Mouse (Mus musculus) kidney, adult 2 months (tissue): Measurements from ENCODE around the gene Gm9945. TPM values are rescaled to one million over a fixed set of nuclear protein-coding genes. Genes with fewer than 3 reads are reported as not detected.
A peak's percentile ranks its signal among the peaks of the same experiment; 100 is the strongest.

ENCODE experiments used
- DNase-seq: peaks from one replicate; pipeline ENCODE4 v3.0.0; 2021
- H3K27ac ChIP-seq: fragments of 200-500 bp; 2 replicates; pipeline ENCODE4 v1.5.1; 2012; ENCODE audit warnings: low read depth, low read length, control low read depth, inconsistent platforms; ENCODE audit not compliant: insufficient read depth
- H3K27me3 ChIP-seq: fragments of 200-500 bp; replicated peaks from 2 replicates; pipeline ENCODE4 v1.6.1; 2012; ENCODE audit warnings: mild to moderate bottlenecking, moderate library complexity, low read length, inconsistent platforms; ENCODE audit not compliant: control insufficient read depth, insufficient read depth
- H3K36me3 ChIP-seq: fragments of 200-500 bp; 2 replicates; pipeline ENCODE4 v1.6.1; 2012; ENCODE audit warnings: mild to moderate bottlenecking, moderate library complexity, low read length, inconsistent platforms; ENCODE audit not compliant: control insufficient read depth, insufficient read depth
- H3K4me1 ChIP-seq: fragments of 200-500 bp; 2 replicates; pipeline ENCODE4 v1.6.1; 2011; ENCODE audit warnings: low read length; ENCODE audit not compliant: control insufficient read depth, insufficient read depth
- H3K4me3 ChIP-seq: fragments of 200-500 bp; 2 replicates; pipeline ENCODE4 v1.5.1; 2011; ENCODE audit warnings: mild to moderate bottlenecking, low read depth, low read length, control low read depth; ENCODE audit not compliant: insufficient read depth
- CTCF ChIP-seq: fragments of 200-500 bp; conservative IDR thresholded peaks from 2 replicates; pipeline ENCODE4 v1.5.1; 2011; ENCODE audit warnings: low read depth, mild to moderate bottlenecking, control low read depth, low read length, moderate library complexity, mixed read lengths; ENCODE audit not compliant: insufficient read depth, insufficient read length
- POLR2A ChIP-seq: fragments of 200-500 bp; IDR thresholded peaks from one replicate; pipeline ENCODE4 v1.6.1; 2011; ENCODE audit warnings: low read depth, low read length, control low read depth
- WGBS: fragments of 180-500 bp; shearing (Covaris S2); methylation state at CpG from one replicate; pipeline ENCODE4 v1.1.7; 2018; 5-methylcytosine and 5-hydroxymethylcytosine counted together
- polyA plus RNA-seq: library from polyadenylated mRNA; depleted of rRNA; stranded (reverse); fragments of >200 nt; gene quantifications from 2 replicates; pipeline ENCODE4 v1.2.3, GENCODE M21; 2012; rRNA removed

The Gm9945 gene
- polyA plus RNA-seq = not detected in 2 replicates

DNA sequence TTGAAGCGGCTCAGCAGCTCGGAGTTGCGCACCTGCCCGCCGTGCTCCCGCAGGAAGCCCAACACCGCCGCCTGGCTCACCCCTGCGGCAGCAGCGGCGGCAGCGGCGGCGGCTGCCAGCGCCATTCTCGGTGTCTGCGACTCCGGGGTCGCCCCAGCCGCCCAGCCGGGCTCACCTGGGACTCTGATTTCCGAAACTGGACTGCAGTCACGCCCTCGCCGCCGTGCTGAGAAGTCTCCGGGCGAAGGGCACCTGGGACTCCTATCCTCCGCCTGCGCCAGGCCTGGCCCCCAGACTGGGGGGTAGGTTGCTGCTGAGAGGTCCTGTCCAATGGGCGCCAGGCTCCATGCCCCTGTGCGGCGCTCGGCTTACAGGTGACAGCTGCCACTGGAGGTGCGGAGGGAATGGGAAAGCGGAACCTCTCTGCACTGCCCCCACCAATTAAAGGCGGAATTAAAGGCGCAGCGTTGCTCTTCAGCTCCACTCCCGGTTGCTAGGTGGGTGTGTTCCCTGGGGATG lies at the start of gene Gm9945, which contains the start of gene Sowaha:
Gm9945 (plus strand) TSS at position 384 of the 519 bp plus-strand sequence.
Sowaha (minus strand) TSS at position 492 of the 519 bp plus-strand sequence.
- 2% methylated on average over 40 of the region's 40 CpGs for WGBS
- no peaks in the 10 kb centered on the region for H3K4me1 ChIP-seq
- no peaks in the 10 kb centered on the region for H3K36me3 ChIP-seq
- peak within 1 kb of the TSS; percentile 56 for H3K27ac ChIP-seq
- H3K27me3 ChIP-seq = peaks cover 3% of the 10 kb centered on the region; the same call in 1 of the 2 replicates
- H3K4me3 ChIP-seq = peak within 1 kb of the TSS; percentile 38
- TF ChIP-seq POLR2A = no peak
- TF ChIP-seq CTCF = 0 out of 2 replicates have a peak, but pooled peaks have one; percentile 6
- peak; percentile 74 for DNase-seq

DNA sequence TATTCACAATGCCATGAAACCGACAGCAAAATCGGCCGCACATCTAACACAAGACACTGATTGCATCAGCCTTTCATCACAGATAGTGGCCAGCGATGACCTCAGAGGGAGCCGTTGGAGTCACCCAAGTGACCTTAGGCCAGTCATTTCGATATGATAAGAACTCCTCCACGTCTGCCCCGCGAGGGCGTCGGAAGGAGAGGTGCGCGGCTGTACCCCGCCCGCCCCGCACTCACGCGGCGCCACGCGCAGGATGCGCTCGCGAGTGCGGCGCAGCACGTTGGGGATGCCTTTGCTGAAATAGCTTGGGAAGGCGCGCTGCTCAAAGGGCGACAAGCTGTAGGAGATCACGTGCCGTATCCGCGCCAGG lies 49.7 kb upstream of the Gm9945 start:
- WGBS = under 1% methylated on average over 34 of the region's 34 CpGs
- Histone ChIP-seq H3K4me1 (peaks cover 15% of the 10 kb centered on the region), H3K27me3 (no peaks in the 10 kb centered on the region), H3K36me3 (peaks cover 2% of the 10 kb centered on the region; the same call in 1 of the 2 replicates), H3K4me3 (peak overlapping the region; percentile 96), H3K27ac (peak overlapping the region; percentile 97)
- DNase-seq = no peak
- TF ChIP-seq POLR2A = no peak
- no peak for TF ChIP-seq CTCF

GRCm38 (mm10) chr11:53430670-53431346 lies 49.2 kb upstream of the Gm9945 start, which contains the start of the genes Uqcrq and Gdf9:
Gene Uqcrq, minus strand, starts transcription at chr11:53430831.
Gene Gdf9, plus strand, starts transcription at chr11:53431023.
- no peaks in the 10 kb centered on the region for H3K27me3 ChIP-seq
- H3K27ac ChIP-seq = peak within 1 kb of the TSS; percentile 97
- peaks cover 2% of the 10 kb centered on the region; the same call in 1 of the 2 replicates for H3K36me3 ChIP-seq
- WGBS = under 1% methylated on average over 44 of the region's 44 CpGs
- H3K4me1 ChIP-seq = peaks cover 15% of the 10 kb centered on the region
- peak within 1 kb of the TSS; percentile 96 for H3K4me3 ChIP-seq
- DNase-seq = peak; percentile 100
- TF ChIP-seq CTCF = no peak
- peak; percentile 90 for TF ChIP-seq POLR2A

DNA sequence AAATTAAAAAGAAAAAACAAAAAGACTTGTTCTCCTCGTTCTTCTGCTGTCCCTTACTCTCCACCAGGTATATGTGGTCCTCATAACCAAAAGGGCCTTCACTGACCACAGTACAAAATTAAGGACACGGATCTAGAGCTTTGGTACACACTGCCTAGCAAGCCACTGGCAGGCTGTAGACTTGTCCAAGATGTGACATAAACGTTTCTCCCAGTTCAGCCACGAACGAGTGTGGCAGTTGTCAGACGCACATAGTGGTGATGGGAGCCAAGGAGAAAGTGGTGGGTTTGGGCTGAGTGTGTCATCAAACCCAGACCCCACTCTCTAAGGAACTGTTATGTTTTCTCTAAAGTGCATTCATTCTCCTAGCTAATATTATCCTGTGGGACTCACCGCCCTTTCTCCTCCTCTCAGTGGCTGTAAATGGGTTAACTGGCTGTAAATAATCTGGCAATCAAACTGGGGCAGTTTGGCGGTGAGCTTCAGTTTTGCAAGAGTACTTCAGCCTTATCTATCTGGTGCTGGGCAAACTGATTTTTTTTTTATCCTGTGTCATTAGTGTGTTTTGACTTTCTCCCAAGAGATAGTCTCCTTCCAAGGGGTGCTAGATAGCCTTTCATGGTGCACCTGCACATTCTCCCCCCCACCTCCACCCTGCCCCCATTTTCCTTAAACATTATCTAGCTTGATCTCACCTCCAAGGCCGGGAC lies 48.5 kb upstream of the Gm9945 start:
- peaks cover 15% of the 10 kb centered on the region for H3K4me1 ChIP-seq
- H3K27me3 ChIP-seq = no peaks in the 10 kb centered on the region
- H3K36me3 ChIP-seq = peaks cover 2% of the 10 kb centered on the region; the same call in 1 of the 2 replicates
- peak overlapping the region; percentile 49 for H3K27ac ChIP-seq
- 9% methylated on average over 9 of the region's 9 CpGs for WGBS
- peak overlapping the region; percentile 39 for H3K4me3 ChIP-seq
- TF ChIP-seq CTCF (no peak), POLR2A (no peak)
- no peak for DNase-seq

DNA sequence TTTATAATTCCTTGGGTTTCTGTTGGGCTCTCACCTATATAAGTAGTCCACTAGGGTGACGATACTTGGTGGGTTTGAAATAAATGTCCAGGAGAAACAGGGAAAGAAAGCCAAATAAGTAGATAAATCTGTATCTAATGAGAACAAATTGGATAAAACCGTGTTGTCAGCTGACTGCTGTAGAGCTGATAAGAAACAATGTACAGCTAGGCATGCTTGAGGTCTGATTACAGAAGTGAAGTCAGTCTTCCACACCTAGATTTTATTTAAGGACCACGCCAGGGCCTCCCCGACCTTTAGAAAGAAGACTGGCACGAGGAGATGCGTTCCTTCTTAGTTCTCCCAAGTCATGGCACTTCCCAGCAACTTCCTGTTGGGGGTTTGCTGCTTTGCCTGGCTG lies 46.9 kb upstream of the Gm9945 start:
- Histone ChIP-seq H3K4me3 (no peak overlapping the region), H3K27ac (no peak overlapping the region), H3K36me3 (peaks cover 2% of the 10 kb centered on the region; the same call in 1 of the 2 replicates), H3K4me1 (peaks cover 15% of the 10 kb centered on the region), H3K27me3 (no peaks in the 10 kb centered on the region)
- DNase-seq = no peak
- 67% methylated on average over 6 of the region's 6 CpGs for WGBS
- TF ChIP-seq POLR2A (no peak), CTCF (no peak)

DNA sequence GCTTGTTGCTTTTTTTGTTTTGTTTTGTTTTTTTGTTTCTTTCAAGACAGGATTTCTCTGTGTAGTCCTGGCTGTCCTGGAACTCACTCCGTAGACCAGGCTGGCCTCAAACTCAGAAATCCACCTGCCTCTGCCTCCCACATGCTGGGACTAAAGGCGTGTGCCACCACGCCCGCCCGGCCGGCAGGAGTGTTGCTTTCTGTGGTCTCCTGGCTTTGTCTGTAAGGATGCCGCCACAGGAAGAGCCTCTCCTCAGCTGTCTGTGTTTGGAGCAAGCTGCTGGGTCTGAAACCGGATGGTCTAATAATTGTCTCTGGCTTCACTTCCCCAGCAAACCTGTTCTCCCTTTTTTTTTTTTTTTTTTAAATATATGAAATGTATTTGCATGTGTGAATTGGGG lies 44.5 kb upstream of the Gm9945 start:
- Histone ChIP-seq H3K4me1 (peaks cover 5% of the 10 kb centered on the region; the same call in 1 of the 2 replicates), H3K4me3 (no peak overlapping the region), H3K27ac (no peak overlapping the region), H3K36me3 (no peaks in the 10 kb centered on the region), H3K27me3 (no peaks in the 10 kb centered on the region)
- DNase-seq = no peak
- 80% methylated on average over 8 of the region's 8 CpGs for whole genome bisulfite sequencing
- TF ChIP-seq CTCF (no peak), POLR2A (no peak)
